Mouse (Mus musculus) forebrain, embryonic 14.5 days (tissue): ENCODE data around the gene Palm2. TPM values are rescaled to one million over a fixed set of nuclear protein-coding genes. Genes with fewer than 3 reads are reported as not detected.

Experiments
- ATAC-seq: fragments of 200-750 bp; cut with Nextera tagmentation; 2 replicates; pipeline ENCODE4 v1.8.0; 2017; ENCODE audit warnings: mild to moderate bottlenecking, moderate library complexity
- DNase-seq: peaks from one replicate; pipeline ENCODE4 v3.0.0-alpha.2; 2015; ENCODE audit warnings: low spot score
- H3K27ac ChIP-seq: fragments of 300-500 bp; sonication (generic); 2 replicates; pipeline ENCODE4 v1.5.1; 2014; ENCODE audit warnings: low read depth, mild to moderate bottlenecking, control low read depth, low read length, moderate library complexity
- H3K27me3 ChIP-seq: fragments of 300-500 bp; sonication (generic); replicated peaks from 2 replicates; pipeline ENCODE4 v1.6.1; 2014; ENCODE audit warnings: low read length, control low read depth, mixed read lengths; ENCODE audit not compliant: control insufficient read depth, insufficient read depth
- H3K36me3 ChIP-seq: fragments of 300-500 bp; sonication (generic); 2 replicates; pipeline ENCODE4 v1.6.1; 2014; ENCODE audit warnings: low read length, control low read depth; ENCODE audit not compliant: control insufficient read depth, insufficient read depth
- H3K4me1 ChIP-seq: fragments of 300-500 bp; sonication (generic); 2 replicates; pipeline ENCODE4 v1.6.1; 2014; ENCODE audit warnings: antibody characterized with exemption, low read length, control low read depth; ENCODE audit not compliant: control insufficient read depth, insufficient read depth
- H3K4me2 ChIP-seq: fragments of 300-500 bp; sonication (generic); 2 replicates; pipeline ENCODE4 v1.6.1; 2014; ENCODE audit warnings: mild to moderate bottlenecking, control low read depth, low read length
- H3K4me3 ChIP-seq: fragments of 300-500 bp; sonication (generic); 2 replicates; pipeline ENCODE4 v1.5.1; 2014; ENCODE audit warnings: low read depth, low read length, control low read depth
- H3K9ac ChIP-seq: fragments of 300-500 bp; sonication (generic); 2 replicates; pipeline ENCODE4 v1.6.1; 2014; ENCODE audit warnings: mild to moderate bottlenecking, low read length, control low read depth, moderate library complexity
- H3K9me3 ChIP-seq: fragments of 300-500 bp; sonication (generic); replicated peaks from 2 replicates; pipeline ENCODE4 v1.6.1; 2016; ENCODE audit warnings: low read length, control low read depth, mixed read lengths; ENCODE audit not compliant: control insufficient read depth
- WGBS: fragments of 180-500 bp; shearing (Covaris S2); extraction: QIAGEN DNeasy Blood & Tissue Kit; methylation state at CpG from one replicate; pipeline ENCODE4 v1.1.7; 2014; 5-methylcytosine and 5-hydroxymethylcytosine counted together
- polyA plus RNA-seq: library from polyadenylated mRNA; unstranded; fragments of >200 nt; fragmentation: Nextera tagmentation; extraction: Ambion mirVana; gene quantifications from 2 replicates; pipeline ENCODE4 v1.2.1, GENCODE M21; 2014

The Palm2 gene
- polyA plus RNA-seq, 1 experiment from 2014 or later, result 2.3 TPM

GRCm38 (mm10) chr4:57557102-57557501, 123.1 kb downstream of the Palm2 start:
- Histone ChIP-seq H3K36me3 (no peaks in the 10 kb centered on the region), H3K9ac (no peak overlapping the region), H3K27ac (no peak overlapping the region), H3K27me3 (no peaks in the 10 kb centered on the region), H3K4me2 (no peak overlapping the region), H3K4me3 (no peak overlapping the region), H3K9me3 (no peaks in the 10 kb centered on the region), H3K4me1 (no peaks in the 10 kb centered on the region)
- DNase-seq (no peak), ATAC-seq (no peak)
- 89% methylated on average over 2 of the region's 2 CpGs for WGBS

DNA sequence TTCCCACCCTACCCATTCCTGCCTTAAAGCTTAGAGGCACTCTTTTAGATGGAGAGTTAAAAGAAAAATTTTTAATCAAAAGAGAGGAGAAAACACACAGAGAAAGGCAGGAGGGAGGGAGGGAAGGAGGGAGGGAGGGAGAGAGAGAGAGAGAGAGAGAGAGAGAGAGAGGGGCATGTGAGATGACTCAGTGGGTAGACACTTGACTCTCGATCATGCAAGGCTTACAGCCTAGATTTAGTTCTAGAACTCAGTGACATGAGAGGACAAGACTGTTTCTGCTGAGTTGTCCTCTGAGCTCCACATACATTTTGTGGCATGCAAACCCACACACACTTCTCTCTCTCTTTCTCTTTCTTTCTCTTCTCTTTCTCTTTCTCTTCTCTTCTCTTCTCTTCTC, 125.4 kb downstream of the Palm2 start:
- 89% methylated on average over 1 of the region's 1 CpGs for WGBS
- Histone ChIP-seq H3K9me3 (no peaks in the 10 kb centered on the region), H3K36me3 (no peaks in the 10 kb centered on the region), H3K4me3 (no peak overlapping the region), H3K27ac (no peak overlapping the region), H3K27me3 (no peaks in the 10 kb centered on the region), H3K9ac (no peak overlapping the region), H3K4me1 (no peaks in the 10 kb centered on the region), H3K4me2 (no peak overlapping the region)
- DNase-seq, result no peak
- no peak for ATAC-seq

GRCm38 (mm10) chr4:57560010-57560409, 126.0 kb downstream of the Palm2 start:
- Histone ChIP-seq H3K27me3 (no peaks in the 10 kb centered on the region), H3K4me2 (no peak overlapping the region)

DNA sequence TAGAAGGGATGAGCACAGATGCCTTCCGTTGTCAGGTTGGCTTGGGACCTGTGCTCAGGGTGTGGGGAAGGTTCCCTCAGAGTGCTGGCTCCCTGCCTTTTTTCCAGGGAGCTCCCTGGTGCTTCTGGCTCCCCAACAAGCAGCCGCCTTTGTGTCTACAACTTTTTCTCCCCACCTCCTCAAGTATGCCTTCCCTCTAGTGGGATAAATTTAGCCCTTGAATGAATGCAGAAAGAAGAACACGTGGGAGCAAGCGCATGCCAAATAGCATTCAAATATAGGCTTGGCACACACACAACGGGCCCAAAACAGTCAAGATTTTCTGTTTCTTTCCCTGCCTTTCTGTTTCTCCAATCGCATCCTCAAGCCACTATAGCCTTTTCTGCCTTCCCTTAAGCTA, 127.0 kb downstream of the Palm2 start:
- no peaks in the 10 kb centered on the region for H3K9me3 ChIP-seq
- no peak overlapping the region for H3K4me2 ChIP-seq
- DNase-seq (peak; percentile 65), ATAC-seq (peak; percentile 37; the same call in 1 of the 2 replicates)
- H3K36me3 ChIP-seq, result no peaks in the 10 kb centered on the region
- H3K4me1 ChIP-seq, result no peaks in the 10 kb centered on the region
- WGBS, result 66% methylated on average over 6 of the region's 6 CpGs
- H3K4me3 ChIP-seq, result no peak overlapping the region
- H3K9ac ChIP-seq, result no peak overlapping the region
- H3K27ac ChIP-seq, result no peak overlapping the region
- no peaks in the 10 kb centered on the region for H3K27me3 ChIP-seq

More at GRCm38 (mm10) chr4:57560010-57560409, 126.0 kb downstream of the Palm2 start:
- Histone ChIP-seq H3K9me3 (no peaks in the 10 kb centered on the region), H3K36me3 (no peaks in the 10 kb centered on the region), H3K27ac (no peak overlapping the region), H3K9ac (no peak overlapping the region), H3K4me1 (no peaks in the 10 kb centered on the region), H3K4me3 (no peak overlapping the region)
- ATAC-seq (no peak), DNase-seq (no peak)
- WGBS, result 75% methylated on average over 3 of the region's 3 CpGs

- 91% methylated on average over 1 of the region's 1 CpGs for WGBS
- no peaks in the 10 kb centered on the region for H3K27me3 ChIP-seq
- H3K4me1 ChIP-seq, result peaks cover 5% of the 10 kb centered on the region; the same call in 1 of the 2 replicates
- H3K4me2 ChIP-seq, result no peak overlapping the region
- DNase-seq (no peak), ATAC-seq (no peak)
- no peak overlapping the region for H3K4me3 ChIP-seq
- H3K36me3 ChIP-seq, result no peaks in the 10 kb centered on the region
- no peak overlapping the region for H3K9ac ChIP-seq
- H3K9me3 ChIP-seq, result no peaks in the 10 kb centered on the region
- H3K27ac ChIP-seq, result no peak overlapping the region
Measured at GRCm38 (mm10) chr4:57565283-57565682, 131.2 kb downstream of the Palm2 start.

DNA sequence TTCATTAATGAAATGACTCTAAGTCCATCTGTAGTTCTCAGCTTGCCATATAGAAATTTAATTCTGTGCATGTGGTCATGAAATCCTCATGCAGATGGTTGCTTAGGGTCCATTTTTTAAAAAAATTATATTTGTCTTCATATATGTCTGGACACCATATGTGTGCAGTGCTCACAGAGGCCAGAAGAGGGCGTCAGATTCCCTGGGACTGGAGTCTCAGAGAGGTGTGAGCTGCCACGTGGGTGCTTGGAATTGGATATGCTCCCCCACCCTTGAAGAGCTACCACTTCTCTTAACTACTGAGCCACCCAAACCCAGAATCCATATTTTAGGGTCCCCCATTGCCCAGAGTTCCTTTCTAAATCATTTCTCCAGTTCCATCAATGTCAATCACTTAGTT, 131.8 kb downstream of the Palm2 start:
- no peak overlapping the region for H3K27ac ChIP-seq
- H3K9ac ChIP-seq, result no peak overlapping the region
- 71% methylated on average over 2 of the region's 2 CpGs for WGBS
- no peak for DNase-seq
- no peak overlapping the region for H3K4me2 ChIP-seq
- no peaks in the 10 kb centered on the region for H3K27me3 ChIP-seq
- H3K36me3 ChIP-seq, result no peaks in the 10 kb centered on the region
- H3K4me3 ChIP-seq, result no peak overlapping the region
- peaks cover 5% of the 10 kb centered on the region; the same call in 1 of the 2 replicates for H3K4me1 ChIP-seq
- no peak for ATAC-seq
- H3K9me3 ChIP-seq, result no peaks in the 10 kb centered on the region

GRCm38 (mm10) chr4:57567666-57568206, 133.7 kb downstream of the Palm2 start, which contains the start of gene Pakap:
Gene Pakap (plus strand): TSS chr4:57568179.
- no peaks in the 10 kb centered on the region for H3K9me3 ChIP-seq
- peak within 1 kb of the TSS; percentile 48 for H3K4me3 ChIP-seq
- ATAC-seq, result peak; percentile 93
- peaks cover 5% of the 10 kb centered on the region; the same call in 1 of the 2 replicates for H3K4me1 ChIP-seq
- DNase-seq, result peak; percentile 68
- peak within 1 kb of the TSS; percentile 93 for H3K4me2 ChIP-seq
- H3K36me3 ChIP-seq, result no peaks in the 10 kb centered on the region
- no peaks in the 10 kb centered on the region for H3K27me3 ChIP-seq
- WGBS, result under 1% methylated on average over 33 of the region's 51 CpGs
- H3K27ac ChIP-seq, result no peak within 1 kb of the TSS
- peak within 1 kb of the TSS; percentile 67 for H3K9ac ChIP-seq

- Histone ChIP-seq H3K27me3 (no peaks in the 10 kb centered on the region), H3K36me3 (no peaks in the 10 kb centered on the region), H3K4me1 (peaks cover 5% of the 10 kb centered on the region; the same call in 1 of the 2 replicates), H3K4me3 (peak overlapping the region; percentile 48), H3K9me3 (no peaks in the 10 kb centered on the region), H3K4me2 (peak overlapping the region; percentile 93), H3K9ac (peak overlapping the region; percentile 67), H3K27ac (no peak overlapping the region)
- peak; percentile 43 for ATAC-seq
- 42% methylated on average over 19 of the region's 19 CpGs for WGBS
- peak; percentile 4 for DNase-seq
Measured at GRCm38 (mm10) chr4:57568268-57569068, 134.4 kb downstream of the Palm2 start.

DNA sequence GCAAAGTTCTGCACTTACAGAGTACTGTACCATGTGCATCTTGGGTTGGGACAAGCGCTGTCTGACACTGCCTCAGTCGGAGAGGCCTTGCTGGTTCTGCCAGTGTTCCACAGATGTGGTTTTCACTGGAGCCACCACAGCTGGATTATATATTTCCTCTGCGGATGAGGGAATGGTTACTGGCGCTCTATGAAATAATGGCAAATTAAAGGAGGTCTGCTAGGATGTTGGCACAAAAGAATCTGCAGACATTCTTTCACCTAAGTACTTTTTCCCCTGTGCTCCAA, 135.0 kb downstream of the Palm2 start:
- Histone ChIP-seq H3K27ac (no peak overlapping the region), H3K27me3 (no peaks in the 10 kb centered on the region), H3K4me3 (no peak overlapping the region), H3K9me3 (no peaks in the 10 kb centered on the region), H3K36me3 (no peaks in the 10 kb centered on the region), H3K4me1 (peaks cover 5% of the 10 kb centered on the region; the same call in 1 of the 2 replicates), H3K4me2 (no peak overlapping the region), H3K9ac (no peak overlapping the region)
- 88% methylated on average over 4 of the region's 4 CpGs for WGBS
- ATAC-seq (no peak), DNase-seq (no peak)
